Mouse (Mus musculus): ENCODE measurements around the gene Tmem270. TPM values are rescaled to one million over a fixed set of nuclear protein-coding genes. Genes with fewer than 3 reads are reported as not detected.
"Not testable (repeated sequence)": the region's sequence is repeated elsewhere in the genome, so short reads cannot be mapped to it uniquely, and the experiment has no call there.

The Tmem270 gene
- polyA plus RNA-seq, 1 experiment, result not detected

DNA sequence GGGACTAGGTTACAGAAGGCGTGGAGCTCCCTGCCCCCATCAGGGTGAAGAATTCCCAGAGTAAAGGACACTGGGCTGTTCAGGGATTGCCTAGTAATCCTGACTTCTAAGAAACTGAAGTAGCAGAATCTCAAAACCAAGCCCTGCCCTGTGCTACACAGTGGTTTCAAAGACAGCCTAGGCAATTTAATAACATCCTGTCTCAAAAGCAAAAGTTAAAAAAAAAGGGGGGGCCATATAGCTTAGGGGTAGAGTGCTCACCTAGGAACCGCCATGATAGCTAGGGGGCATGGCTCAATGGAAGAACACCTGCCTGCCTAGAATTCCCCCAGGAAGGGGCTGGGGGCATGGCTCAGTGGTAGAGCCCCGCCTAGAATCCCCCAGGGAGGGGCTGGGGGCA, 32.5 kb upstream of the Tmem270 start:
- H3K27me3 ChIP-seq (ENCODE audit: control insufficient read depth, insufficient read depth, low read length), result no peaks in the 10 kb centered on the region
- WGBS, result 47% methylated on average over 3 of the region's 3 CpGs
- no peaks in the 10 kb centered on the region for H3K36me3 ChIP-seq (ENCODE audit: control insufficient read depth, insufficient read depth, low read length)
- TF ChIP-seq POLR2A (IDR thresholded peaks at IDR 0.05; ENCODE audit: low read depth, low read length), result no peak
- no peaks in the 10 kb centered on the region; the same call in 1 of the 2 replicates for H3K4me1 ChIP-seq (ENCODE audit: control insufficient read depth, insufficient read depth, insufficient read length)
- H3K27ac ChIP-seq (ENCODE audit: insufficient read depth, low read length), result peak overlapping the region; percentile 79
- DNase-seq (ENCODE audit: low read depth in 1 of 2, low spot score in 2 of 2), result no peak
- no peak overlapping the region for H3K4me3 ChIP-seq (ENCODE audit: extremely low read depth, insufficient read depth, insufficient read length)

DNA sequence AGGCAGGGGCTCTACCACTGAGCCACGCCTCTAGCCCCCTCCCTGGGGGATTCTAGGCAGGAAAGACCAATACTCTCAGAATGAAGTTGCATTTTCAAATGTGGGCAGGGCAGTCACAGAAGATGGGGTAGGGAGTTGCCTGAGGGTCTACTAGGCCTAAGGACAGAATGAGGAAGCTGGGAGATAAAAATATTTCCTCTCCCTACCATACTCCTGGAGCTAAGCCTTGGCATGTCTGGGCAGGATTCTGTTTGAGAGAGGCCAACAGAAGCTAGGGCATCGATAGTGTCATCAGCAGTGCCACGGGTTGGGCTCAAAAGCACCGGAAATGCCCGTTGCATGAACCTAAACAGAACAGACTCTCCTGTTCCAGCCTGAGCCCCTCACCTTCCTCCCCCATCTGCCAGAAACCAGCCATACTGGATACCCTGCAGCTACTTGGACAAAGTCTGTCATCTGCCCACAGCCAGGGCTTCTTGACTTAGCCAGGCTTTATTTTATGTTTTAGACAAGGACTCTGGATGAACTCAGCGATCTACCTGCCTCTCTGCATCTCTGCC, 30.2 kb upstream of the Tmem270 start:
- H3K27ac ChIP-seq (ENCODE audit: insufficient read depth, low read length), result no peak overlapping the region
- H3K27me3 ChIP-seq (ENCODE audit: control insufficient read depth, insufficient read depth, low read length), result no peaks in the 10 kb centered on the region
- WGBS, result 81% methylated on average over 6 of the region's 6 CpGs
- H3K36me3 ChIP-seq (ENCODE audit: control insufficient read depth, insufficient read depth, low read length), result no peaks in the 10 kb centered on the region
- H3K4me1 ChIP-seq (ENCODE audit: control insufficient read depth, insufficient read depth, insufficient read length), result no peaks in the 10 kb centered on the region
- no peak for TF ChIP-seq POLR2A (IDR thresholded peaks at IDR 0.05; ENCODE audit: low read depth, low read length)
- no peak for TF ChIP-seq CTCF (IDR thresholded peaks at IDR 0.05; ENCODE audit: extremely low read depth, insufficient read depth, insufficient read length, insufficient replicate concordance)
- no peak for DNase-seq (ENCODE audit: low read depth in 1 of 2, low spot score in 2 of 2)
- no peak overlapping the region for H3K4me3 ChIP-seq (ENCODE audit: extremely low read depth, insufficient read depth, insufficient read length)

DNA sequence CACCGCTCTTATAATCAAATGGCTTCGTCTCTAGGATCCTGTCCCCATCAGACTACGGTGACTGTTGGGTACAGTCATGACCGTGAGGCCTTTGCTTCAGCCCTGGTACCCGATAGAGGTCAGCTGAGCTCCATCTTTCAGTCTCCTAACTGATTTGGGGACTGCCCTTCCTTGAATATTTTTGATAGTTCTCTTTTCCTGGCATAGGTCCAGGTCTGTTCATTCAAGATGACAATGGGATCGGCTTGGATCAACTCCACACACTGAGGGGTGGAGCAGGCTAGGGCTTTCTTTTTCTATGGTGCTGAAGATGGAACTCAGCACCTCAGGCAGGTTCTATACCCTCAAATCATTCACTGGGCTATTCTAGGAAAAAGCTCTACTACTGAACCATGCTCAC, 29.5 kb upstream of the Tmem270 start:
- H3K27me3 ChIP-seq (ENCODE audit: control insufficient read depth, insufficient read depth, low read length), result no peaks in the 10 kb centered on the region
- no peaks in the 10 kb centered on the region for H3K4me1 ChIP-seq (ENCODE audit: control insufficient read depth, insufficient read depth, insufficient read length)
- TF ChIP-seq CTCF (IDR thresholded peaks at IDR 0.05; ENCODE audit: extremely low read depth, insufficient read depth, insufficient read length, insufficient replicate concordance) (no peak), POLR2A (IDR thresholded peaks at IDR 0.05; ENCODE audit: low read depth, low read length) (no peak)
- no peak overlapping the region for H3K27ac ChIP-seq (ENCODE audit: insufficient read depth, low read length)
- DNase-seq (ENCODE audit: low read depth in 1 of 2, low spot score in 2 of 2), result no peak
- H3K4me3 ChIP-seq (ENCODE audit: extremely low read depth, insufficient read depth, insufficient read length), result no peak overlapping the region
- no peaks in the 10 kb centered on the region for H3K36me3 ChIP-seq (ENCODE audit: control insufficient read depth, insufficient read depth, low read length)
- whole genome bisulfite sequencing, result 94% methylated on average over 6 of the region's 6 CpGs

GRCm38 (mm10) chr5:134934666-134935065, 28.1 kb upstream of the Tmem270 start:
- no peaks in the 10 kb centered on the region for H3K36me3 ChIP-seq (ENCODE audit: control insufficient read depth, insufficient read depth, low read length)
- no peak for TF ChIP-seq CTCF (IDR thresholded peaks at IDR 0.05; ENCODE audit: extremely low read depth, insufficient read depth, insufficient read length, insufficient replicate concordance)
- no peak for TF ChIP-seq POLR2A (IDR thresholded peaks at IDR 0.05; ENCODE audit: low read depth, low read length)
- DNase-seq (ENCODE audit: low read depth in 1 of 2, low spot score in 2 of 2), result no peak
- H3K27ac ChIP-seq (ENCODE audit: insufficient read depth, low read length), result no peak overlapping the region
- 55% methylated on average over 3 of the region's 3 CpGs for WGBS
- no peak overlapping the region for H3K4me3 ChIP-seq (ENCODE audit: extremely low read depth, insufficient read depth, insufficient read length)
- no peaks in the 10 kb centered on the region for H3K27me3 ChIP-seq (ENCODE audit: control insufficient read depth, insufficient read depth, low read length)
- no peaks in the 10 kb centered on the region for H3K4me1 ChIP-seq (ENCODE audit: control insufficient read depth, insufficient read depth, insufficient read length)

DNA sequence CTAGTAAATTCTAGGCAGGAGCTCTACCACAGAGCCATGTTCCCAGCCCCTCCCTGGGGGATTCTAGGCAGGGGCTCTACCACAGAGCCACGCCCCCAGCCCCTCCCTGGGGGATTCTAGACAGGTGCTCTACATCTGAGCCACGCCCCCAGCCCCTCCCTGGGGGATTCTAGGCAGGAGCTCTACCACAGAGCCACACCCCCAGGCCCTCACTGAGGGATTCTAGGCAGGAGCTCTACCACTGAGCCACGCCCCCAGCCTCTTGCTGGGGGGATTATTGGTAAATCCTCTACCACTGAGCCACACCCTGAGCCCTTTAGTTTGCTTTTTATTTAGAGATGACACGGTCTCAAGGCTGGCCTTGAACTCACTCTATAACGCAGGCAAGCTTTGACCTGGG, 27.2 kb upstream of the Tmem270 start:
- H3K27me3 ChIP-seq (ENCODE audit: control insufficient read depth, insufficient read depth, low read length); H3K36me3 ChIP-seq (ENCODE audit: control insufficient read depth, insufficient read depth, low read length): not testable (repeated sequence)
- 88% methylated on average over 5 of the region's 5 CpGs for WGBS

DNA sequence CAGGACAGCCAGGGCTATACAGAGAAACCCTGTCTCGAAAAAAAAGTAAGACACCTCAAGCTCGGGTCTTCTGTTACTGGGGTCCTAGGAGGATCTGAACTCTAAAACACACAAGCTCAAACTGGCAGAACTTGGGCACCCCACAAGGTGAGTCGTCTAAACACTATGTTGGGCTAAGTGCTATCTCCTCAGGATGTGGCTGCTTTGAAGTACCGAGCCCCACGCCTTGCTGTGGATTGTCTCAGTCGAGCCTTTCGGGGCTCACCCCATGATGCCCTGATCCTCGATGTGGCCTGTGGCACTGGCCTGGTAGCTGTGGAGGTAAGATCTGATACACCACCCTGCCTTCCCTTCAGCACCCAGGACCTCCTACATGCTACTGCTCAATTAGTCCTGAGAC, 26.7 kb upstream of the Tmem270 start:
- Histone ChIP-seq H3K4me3 (ENCODE audit: extremely low read depth, insufficient read depth, insufficient read length) (no peak overlapping the region), H3K36me3 (ENCODE audit: control insufficient read depth, insufficient read depth, low read length) (no peaks in the 10 kb centered on the region), H3K27me3 (ENCODE audit: control insufficient read depth, insufficient read depth, low read length) (no peaks in the 10 kb centered on the region), H3K27ac (ENCODE audit: insufficient read depth, low read length) (peak overlapping the region; percentile 22; the same call in 1 of the 2 replicates), H3K4me1 (ENCODE audit: control insufficient read depth, insufficient read depth, insufficient read length) (no peaks in the 10 kb centered on the region)
- WGBS, result 59% methylated on average over 8 of the region's 8 CpGs
- TF ChIP-seq POLR2A (IDR thresholded peaks at IDR 0.05; ENCODE audit: low read depth, low read length) (no peak), CTCF (IDR thresholded peaks at IDR 0.05; ENCODE audit: extremely low read depth, insufficient read depth, insufficient read length, insufficient replicate concordance) (no peak)
- DNase-seq (ENCODE audit: low read depth in 1 of 2, low spot score in 2 of 2), result peak in 1 of 2 experiments; percentile 17

More for the DNA sequence above, 27.2 kb upstream of the Tmem270 start:
- not testable (repeated sequence) for H3K4me1 ChIP-seq (ENCODE audit: control insufficient read depth, insufficient read depth, insufficient read length); DNase-seq (ENCODE audit: low read depth in 1 of 2, low spot score in 2 of 2); H3K4me3 ChIP-seq (ENCODE audit: extremely low read depth, insufficient read depth, insufficient read length)
- peak overlapping the region; percentile 22; the same call in 1 of the 2 replicates for H3K27ac ChIP-seq (ENCODE audit: insufficient read depth, low read length)

GRCm38 (mm10) chr5:134932903-134933276, 26.4 kb upstream of the Tmem270 start:
- peak; percentile 36 to 65 for DNase-seq (ENCODE audit: low read depth in 1 of 2, low spot score in 2 of 2)
- Histone ChIP-seq H3K4me1 (ENCODE audit: control insufficient read depth, insufficient read depth, insufficient read length) (no peaks in the 10 kb centered on the region), H3K4me3 (ENCODE audit: extremely low read depth, insufficient read depth, insufficient read length) (peak overlapping the region; percentile 68), H3K36me3 (ENCODE audit: control insufficient read depth, insufficient read depth, low read length) (no peaks in the 10 kb centered on the region), H3K27ac (ENCODE audit: insufficient read depth, low read length) (no peak overlapping the region), H3K27me3 (ENCODE audit: control insufficient read depth, insufficient read depth, low read length) (no peaks in the 10 kb centered on the region)
- TF ChIP-seq POLR2A (IDR thresholded peaks at IDR 0.05; ENCODE audit: low read depth, low read length) (no peak), CTCF (IDR thresholded peaks at IDR 0.05; ENCODE audit: extremely low read depth, insufficient read depth, insufficient read length, insufficient replicate concordance) (no peak)
- 34% methylated on average over 9 of the region's 9 CpGs for WGBS
